Mouse (Mus musculus): ENCODE results near the gene B3gnt6. TPM values are rescaled to one million over a fixed set of nuclear protein-coding genes. Genes with fewer than 3 reads are reported as not detected.

B3gnt6 gene
- total RNA-seq, 2 experiments from 2014 or later = not detected

DNA sequence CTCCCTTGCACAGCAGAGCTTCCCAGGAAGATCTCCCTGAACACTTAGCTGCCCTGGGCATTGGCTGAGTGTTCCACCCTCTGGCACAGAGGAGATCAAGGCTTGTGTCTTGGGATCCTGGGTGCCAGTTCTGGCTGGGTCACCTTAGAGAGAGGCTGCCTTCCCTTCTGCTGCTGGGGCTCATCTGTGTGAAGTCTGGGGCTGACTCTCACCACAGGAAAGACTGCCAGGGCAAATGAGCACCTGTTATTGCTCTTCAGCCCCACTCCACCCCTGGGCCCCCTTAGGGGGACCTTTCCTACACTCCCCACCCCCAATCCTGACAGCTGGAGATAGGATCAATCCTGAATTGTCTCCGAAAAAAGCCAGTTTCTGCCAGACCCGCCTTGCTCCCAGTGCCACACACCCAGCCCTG lies 22.2 kb downstream of the B3gnt6 start:
- DNase-seq = no peak

DNA sequence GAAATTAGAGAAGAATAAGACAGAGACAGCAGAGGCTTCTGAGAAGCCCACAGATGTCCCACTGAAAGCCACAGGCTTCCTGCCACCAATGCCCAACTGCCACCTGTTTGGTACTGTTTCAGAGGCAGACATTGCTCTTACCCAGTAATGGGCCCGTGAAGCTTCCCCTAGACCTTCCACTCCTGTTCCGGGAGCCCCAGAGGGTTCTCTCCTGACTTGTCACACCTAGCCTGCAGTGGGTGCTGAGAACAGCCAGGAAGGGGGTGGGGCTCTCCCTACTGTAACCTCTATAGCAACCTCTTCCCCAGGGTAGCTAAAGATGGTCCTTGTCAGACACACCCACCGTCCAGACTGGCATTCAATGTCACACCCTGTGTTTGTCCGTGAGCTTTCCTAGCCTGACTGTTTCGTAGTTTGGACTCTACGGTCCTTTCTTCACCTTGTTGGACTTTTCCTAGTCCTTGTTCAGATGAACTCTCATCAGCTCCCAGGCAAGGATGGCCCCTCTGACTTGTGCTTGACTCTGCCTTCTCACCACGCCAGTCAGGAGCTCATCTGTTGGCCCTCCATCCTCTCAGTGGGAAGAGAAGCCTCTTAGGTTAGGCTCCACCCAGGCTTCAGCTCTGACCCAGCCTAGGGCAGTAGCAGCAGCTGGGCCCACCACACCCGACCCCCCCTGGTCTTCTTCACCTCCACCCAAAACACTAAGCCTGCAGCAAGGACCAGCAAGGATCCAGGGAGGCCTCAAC lies 22.8 kb downstream of the B3gnt6 start:
- DNase-seq = no peak

DNA sequence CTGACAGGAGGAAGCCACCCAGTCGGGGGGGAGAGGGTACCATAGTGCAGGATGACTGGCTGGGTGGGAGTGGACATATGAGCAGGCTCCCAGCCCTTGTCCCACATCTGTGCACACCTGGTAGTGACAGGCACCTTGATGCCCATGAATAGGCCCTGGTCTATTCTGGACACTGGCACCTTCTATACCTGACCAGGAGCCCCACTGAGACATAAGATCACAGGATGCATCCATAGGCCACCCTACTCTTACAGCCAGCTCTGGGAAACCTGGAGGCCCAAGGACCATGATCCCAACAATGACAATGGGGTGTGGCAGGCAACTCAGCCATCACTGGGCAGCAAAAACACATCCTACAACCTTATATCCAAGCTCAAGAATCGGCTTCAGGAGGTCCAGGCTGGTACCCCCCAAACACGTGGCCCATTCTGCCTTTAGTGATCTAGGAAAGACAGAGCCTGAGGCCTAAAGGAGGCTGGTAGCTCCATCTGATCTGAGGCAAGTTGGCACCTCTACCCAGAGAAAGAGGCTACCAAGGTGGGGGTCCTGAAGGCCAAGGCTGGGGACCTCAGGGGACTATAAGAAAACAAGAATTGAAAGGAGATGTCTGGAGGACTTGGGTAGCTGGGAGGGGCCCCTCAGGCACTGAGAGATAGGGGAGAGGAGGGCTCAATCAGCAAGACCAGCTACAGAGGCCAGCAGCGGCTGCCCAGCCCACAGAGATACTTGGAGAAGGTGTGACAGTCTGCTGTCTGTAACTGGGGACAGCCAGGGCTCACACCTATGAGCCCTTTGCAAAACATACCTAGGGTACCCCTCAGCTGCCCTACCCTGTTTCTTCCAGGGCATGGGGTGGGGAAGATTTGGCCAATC lies 24.2 kb downstream of the B3gnt6 start:
- DNase-seq = no peak

DNA sequence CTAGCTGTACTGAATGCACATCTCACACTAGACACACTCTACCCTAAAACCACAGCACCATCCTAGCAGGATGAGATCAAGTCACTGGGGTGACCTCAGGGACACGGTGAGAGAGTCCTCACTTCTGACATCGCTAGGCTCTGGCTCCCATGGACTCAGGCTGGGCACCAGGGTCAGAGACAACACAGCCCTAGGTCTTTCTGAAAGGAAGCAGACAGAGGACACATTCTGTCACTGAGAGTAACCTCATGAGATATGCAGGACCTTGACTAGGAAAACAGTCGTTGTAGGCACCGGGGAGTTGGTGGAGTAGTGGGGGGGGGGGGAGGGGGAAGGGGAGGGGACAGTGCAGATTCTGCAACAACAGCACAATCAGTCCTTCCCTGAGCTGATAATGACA lies 25.9 kb downstream of the B3gnt6 start:
- DNase-seq = no peak

DNA sequence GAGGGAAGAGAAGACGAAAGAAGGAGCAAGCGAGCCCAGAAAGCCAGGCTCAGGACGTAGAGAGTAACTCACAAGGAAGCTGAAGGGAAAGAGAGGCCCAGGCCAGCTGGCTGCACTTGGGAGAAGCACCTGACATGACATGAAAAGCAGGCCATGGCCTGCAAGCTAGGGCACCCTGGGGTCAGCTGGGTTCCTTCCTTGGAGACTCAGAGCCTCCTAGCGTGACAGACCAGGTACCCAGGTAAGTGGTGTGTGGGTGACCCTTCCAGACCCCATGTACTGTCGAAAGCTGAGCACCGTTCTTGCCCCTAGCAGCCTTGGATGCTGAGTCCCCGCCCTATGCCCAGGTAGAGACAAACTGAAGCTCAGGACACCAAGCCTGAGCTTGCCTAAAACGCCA lies 26.6 kb downstream of the B3gnt6 start:
- no peak for DNase-seq

DNA sequence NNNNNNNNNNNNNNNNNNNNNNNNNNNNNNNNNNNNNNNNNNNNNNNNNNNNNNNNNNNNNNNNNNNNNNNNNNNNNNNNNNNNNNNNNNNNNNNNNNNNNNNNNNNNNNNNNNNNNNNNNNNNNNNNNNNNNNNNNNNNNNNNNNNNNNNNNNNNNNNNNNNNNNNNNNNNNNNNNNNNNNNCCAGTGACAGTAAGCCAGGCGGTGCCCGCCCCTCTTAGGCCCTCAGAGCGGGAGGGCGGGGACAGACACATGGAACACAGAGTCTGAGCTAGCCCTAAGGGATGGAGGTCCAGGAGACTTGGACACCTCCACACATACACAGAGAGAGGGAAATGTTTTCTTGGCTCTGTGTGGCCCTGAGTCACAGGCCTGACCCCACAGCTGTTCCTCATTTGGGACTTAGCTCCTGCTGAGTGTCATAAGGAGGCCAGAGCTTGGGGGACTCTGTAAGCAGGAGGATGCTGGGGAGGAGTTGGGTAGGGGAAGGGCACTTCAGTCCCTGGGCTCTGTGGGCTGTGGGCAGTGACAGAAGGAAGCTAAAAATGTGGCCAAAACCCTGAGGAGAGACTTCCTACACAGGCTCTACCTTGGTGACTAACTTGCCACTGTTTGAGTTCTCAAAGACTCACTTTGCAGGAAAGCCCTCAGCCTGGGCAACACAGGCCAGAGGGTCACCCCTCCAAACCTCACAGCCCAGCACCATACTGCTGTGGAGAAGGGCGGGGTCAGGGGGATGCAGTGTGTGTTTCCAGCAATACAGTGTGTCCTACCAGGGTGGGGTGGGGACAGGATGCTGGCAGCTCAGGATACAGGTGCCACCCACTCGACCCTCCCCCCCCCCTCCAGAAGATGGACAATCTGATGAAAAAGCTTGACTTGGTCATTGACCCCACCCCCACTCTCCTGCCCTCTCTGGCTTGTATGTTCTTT lies 27.9 kb downstream of the B3gnt6 start:
- DNase-seq = peak; percentile 77 to 86

DNA sequence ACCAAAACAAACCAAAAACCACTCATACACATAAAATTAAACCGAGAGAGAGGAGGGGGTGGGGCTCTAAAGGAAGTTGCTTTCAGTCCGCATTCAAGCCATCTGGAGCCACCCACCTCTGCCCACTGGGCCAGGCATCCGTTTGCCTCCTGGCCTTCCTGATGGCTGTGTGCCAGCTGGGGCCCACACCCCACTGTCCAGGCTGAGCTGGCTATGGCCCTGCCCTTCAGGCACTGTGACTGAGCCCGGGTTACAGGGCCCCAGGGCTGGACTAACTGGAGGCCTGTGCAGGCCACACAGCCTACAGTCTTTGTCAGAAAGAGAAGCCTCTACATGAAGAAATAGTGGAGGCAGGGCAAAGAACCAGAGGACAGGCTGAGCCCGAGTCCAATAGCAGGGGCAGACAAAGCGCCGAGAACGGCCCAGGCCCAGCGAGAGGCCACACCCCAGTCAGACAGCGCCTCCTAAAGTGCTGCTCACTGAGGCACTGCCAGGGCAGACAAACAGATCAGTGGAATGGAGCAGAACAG lies 34.2 kb downstream of the B3gnt6 start:
- peak; percentile 40 to 52 for DNase-seq

DNA sequence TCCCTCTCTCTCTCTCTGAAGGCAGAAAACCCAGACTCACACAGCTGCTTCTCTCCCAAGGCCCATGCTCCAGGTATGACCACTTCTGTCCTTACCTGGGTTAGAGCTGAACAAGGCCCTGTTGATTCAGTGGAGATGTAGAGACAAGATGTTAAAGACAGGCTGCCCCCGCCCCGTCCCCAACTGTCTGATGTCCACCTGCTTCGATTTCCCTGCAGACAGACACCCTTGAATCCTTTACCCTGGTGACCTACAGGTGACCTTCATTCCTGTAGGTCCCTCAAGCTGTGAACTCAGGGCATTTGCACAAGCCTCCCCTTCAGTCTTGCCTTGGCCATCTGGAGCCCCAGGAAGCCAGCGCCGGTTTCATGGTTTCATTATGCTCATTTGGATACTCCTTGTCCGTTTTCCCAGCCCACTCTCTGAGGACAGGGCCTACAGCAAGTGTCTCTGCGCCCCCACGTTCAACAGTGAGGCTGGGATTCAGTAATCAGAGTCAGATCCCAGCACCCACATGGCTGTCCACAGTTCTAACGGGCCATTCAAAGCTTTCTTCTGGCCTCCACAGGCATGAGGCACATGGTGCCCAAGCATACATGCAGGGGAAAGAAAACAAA lies 34.8 kb downstream of the B3gnt6 start:
- DNase-seq = no peak

DNA sequence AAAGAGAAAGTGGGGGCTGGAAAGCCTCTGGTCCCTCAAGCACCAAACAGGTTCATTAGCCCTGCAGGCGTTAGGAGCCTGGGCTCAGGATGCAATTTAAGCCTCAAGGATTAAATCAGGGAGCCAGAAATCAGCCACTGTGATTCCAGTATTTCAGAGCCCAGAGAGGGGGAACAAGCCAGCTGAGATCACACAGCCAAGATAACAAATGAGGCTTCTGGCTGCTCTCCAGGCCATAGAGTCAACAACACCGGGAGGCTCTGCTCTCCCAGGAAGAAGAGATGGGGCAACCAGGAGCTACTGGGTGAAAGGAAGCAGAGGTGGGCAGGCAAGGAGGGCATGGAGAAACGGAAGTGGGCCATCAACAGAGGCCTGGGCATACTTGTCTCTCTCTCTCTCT lies 35.6 kb downstream of the B3gnt6 start:
- peak in 1 of 2 experiments; percentile 35 for DNase-seq

DNA sequence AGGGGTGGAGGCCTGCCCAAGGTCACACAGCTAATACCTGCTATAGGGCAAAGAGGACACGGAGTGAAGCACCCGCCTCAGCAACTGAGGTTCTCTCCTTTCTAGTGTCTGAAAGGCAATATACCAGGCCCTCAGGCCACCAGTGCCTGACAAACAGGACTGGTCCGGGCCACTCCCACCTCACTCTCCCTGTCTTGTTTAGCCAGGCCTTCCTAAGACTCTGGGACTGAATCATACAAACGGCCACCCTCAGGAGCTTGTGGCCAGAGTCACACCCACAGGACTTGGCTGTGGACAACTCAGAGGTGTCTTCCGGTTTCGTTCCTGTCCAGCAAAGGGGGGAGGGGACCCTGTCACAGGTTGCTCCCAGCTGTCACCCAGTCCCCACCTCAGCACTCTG lies 37.0 kb downstream of the B3gnt6 start:
- no peak for DNase-seq

DNA sequence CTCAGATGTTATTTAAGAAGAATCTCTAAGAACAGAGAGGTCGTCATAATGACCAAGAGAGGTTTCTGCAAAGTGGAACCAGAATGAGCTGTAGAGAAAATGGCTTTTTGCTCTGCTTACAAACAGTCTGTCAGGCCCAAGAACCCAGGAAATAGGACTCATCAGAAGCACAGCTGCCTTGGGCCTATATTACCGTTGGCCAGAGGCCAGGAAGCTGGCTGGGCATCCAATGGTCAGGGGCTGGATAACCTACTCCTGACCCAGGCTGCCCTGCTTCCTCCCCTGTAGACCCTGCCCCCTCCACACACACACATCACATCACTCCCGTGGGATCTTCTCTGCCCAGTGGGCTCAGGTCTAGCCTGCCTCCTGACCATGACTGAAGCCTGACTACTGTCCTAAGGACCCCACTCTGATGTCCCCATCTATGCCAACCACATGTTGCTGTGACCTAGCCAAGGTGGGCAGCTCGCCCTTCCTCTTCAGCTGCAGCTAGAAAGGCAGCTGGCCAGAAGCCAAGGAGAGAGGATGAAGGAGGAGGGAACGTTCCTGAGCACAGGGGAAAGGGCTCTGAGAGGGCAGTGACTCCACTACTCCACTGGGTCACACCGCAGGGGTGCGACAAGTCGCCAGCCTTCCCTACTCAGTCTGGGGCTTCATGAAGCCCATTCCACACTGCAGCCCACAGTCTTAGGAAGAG lies 39.1 kb downstream of the B3gnt6 start:
- peak in 1 of 2 experiments; percentile 27 for DNase-seq

DNA sequence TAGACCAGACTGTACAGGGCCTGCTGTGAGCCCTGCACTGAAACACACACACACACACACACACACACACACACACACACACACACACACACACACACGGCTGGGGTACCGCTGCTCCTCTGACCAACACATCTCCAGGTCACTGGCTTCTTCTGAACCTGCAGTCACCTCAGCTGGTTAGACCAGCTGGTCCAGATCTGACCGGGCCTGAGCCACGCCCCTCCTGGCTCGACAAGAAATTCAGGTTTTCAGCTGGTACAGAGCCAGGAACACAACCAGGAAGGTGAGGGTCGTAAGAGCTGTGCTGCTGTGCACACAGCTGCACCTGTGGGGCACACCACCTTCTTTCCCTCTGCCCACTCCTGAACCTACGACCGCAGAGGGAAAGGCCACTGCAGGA lies 40.8 kb downstream of the B3gnt6 start:
- DNase-seq = no peak

DNA sequence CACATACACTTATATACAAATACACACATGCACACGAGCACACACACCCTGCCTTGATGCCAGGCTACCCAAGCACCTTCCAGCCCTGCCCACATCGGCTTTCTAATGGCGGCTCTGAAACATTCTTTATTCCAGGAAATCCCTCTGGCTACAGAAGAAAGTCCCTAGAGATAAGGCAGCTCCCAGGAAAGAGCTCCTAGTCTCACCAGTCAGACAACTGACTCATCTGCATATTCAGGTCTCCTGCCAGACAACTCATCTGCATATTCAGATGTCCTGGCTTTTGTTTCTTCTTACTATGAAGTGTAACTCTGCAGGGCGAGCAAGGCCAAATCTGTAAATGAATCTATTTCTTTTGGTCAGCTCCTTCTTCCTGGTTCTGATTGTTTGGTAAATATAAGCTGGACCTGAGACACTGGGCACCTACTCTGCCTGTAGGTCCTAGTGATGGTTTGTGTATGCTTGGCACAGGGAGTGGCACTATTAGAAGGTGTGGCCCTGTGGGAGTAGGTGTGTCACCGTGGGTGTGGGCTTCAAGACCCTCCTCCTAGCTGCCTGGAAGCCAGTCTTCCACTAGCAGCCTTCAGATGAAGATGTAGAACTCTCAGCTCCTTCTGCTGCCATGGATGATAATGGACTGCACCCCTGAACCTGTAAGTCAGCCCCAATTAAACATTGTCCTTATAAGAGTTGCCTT lies 41.5 kb downstream of the B3gnt6 start:
- no peak for DNase-seq

DNA sequence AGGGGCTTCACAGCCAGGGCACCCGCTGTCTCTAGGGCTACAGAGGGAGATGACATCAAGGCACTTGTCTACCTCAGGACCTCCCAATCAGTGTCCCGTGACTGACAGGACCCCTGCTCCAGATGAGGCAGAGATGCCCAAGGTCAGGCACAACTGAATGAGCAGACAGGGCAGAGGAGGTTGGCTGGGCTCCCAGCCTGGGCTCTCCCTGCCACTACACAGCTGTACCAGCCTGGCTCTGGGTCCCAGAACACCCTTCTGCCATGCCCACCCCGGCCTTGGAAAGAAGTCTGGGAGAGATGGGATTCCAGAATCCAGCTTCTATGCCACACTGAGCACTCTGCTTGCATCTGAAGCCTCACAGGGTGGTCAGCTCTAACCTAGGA lies 43.0 kb downstream of the B3gnt6 start:
- no peak for DNase-seq

DNA sequence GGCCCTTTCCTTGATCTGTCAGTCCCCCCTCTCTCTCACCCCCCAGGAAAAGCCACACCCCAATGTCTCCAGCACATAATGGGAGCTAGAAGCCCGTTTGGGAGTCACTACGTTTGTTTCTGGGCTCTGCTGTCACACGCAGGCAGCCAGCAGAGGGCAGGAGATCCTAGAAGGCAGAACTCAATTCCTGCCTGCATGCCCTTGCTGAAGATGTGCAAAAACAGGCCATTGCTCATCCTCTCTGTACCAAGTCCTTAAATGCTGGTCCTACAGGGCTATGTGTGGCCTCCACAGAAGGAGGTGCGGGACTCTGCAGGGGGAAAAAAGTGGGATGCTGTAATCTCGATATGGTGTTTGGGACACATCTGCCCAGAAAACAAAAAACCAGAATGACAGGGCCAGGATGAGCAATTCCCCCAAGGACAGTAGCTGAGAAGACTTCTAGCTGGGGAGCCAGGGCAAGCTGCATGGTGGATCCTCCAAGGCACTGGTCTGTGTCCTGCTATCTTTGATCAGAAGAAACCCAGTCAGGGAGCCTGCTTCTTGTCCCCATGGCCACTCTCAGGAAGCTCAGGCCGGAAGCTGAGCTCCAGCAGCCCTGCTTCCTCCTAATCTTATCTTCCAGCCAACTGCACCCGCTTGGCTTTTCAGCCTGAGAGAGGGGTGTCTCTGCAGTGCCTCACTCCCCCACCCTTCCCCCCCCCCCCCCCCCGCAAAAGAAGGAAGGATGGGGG lies 43.6 kb downstream of the B3gnt6 start:
- DNase-seq = peak; percentile 72 to 87

DNA sequence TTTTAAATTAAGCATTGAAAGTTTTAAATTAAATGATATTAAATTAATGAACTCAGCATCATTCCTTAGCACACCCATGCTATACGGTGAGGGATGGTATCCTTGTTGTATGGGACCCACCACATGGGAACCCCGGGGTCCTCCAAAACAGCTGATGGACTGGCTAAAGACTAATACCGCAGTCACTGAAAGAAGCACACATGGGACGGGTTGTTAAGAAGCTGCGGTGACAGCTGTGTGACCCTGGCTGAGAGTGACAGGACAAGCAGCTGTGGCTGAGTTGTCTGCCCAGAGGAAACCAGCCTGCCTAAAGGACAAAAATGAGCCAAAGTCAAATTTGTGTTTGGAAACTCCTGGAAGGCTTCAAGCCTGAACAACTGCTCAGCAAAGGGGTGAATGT lies 45.4 kb downstream of the B3gnt6 start:
- DNase-seq = no peak

DNA sequence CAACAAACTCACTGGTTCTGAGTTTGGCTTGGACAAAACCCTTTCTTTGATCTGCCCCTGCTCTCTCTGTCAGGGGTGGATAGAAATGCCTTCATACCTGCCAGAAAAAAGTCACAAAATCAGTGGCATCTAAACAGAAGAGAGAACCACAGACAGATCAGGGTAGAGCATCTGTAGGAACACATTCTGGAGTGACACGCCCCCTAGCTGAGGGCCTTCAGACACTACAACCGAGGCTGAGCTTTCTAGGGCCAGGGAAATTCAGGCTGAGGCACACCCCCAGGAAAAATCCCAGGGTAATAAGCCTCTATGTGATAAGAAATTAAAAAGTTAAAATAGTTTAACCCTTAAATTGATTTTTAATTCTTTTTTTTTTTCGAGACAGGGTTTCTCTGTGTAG lies 45.9 kb downstream of the B3gnt6 start:
- DNase-seq = no peak

DNA sequence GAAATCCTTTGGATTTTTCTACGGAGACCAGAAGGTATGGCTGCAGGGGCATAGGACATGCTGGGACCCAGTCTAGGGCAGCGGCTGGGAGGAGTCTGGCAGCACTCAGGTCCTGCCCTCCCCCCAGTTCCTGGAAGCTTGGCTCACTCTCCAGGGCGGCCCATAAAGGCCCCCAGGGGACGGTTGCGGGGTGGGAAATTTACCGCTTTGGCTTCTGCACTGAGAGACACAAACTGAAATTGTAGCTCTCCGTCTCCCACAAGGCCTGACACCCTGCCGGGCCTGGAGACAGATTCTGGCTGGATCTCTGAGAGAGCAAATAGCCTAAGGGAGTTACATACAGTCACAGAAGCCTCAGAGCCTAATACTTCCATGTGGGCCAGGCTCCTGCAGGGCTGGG lies 46.9 kb downstream of the B3gnt6 start:
- peak in 1 of 2 experiments; percentile 43 for DNase-seq

DNA sequence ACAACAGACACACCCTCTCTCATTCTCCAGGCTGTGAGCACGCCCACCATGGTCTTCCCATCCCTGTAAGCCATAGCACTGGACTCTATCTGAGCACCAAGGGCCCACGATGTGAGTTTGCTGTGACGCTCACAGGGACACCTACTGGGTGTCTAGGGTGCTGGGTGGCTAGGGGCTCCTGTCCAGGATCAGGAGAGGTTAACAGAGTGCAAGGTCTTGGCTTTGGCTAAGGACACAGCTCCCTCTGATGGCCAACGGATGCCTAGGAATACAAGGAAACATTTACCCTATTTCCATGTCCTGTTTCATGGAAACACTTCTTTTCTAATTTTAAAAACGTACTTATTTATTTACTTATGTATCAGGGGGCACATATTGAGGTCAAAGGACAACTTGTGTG lies 48.8 kb downstream of the B3gnt6 start:
- DNase-seq = no peak

DNA sequence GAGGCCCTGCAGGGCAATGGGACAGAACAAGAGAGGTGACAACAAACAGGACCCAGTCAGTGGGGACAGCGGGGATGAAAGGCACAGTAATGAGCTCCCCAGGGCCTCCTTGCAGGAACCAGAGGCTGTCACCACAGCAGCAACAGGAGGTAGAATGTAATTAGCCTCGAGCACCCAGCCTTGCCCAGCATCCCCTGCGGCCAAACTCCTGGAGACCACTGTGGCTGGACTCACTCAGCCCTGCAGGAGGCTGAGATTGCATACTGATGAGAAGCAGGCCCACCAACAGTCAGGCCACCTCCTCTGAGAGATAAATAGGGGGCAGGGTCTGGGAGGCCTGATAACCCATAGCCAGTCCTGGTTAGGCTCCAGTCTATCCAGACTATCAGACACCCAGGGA lies 49.5 kb downstream of the B3gnt6 start:
- DNase-seq = no peak

Measured in heart, adult 18-20 months (tissue).